Mouse (Mus musculus) kidney, adult 9 months (tissue): Measurements from ENCODE around the gene Olfr461.
"Not testable (repeated sequence)": the region's sequence is repeated elsewhere in the genome, so short reads cannot be mapped to it uniquely, and the experiment has no call there.

Experiments used
- DNase-seq: peaks from one replicate; pipeline ENCODE4 v3.0.0; 2022

Olfr461 gene

GRCm38 (mm10) chr6:40554950-40555349 is at the start of gene Olfr461:
Gene Olfr461 (minus strand): TSS chr6:40555050.
- no peak for DNase-seq

GRCm38 (mm10) chr6:40598546-40598945 is 43.7 kb upstream of the Olfr461 start:
- DNase-seq, result not testable (repeated sequence)

- DNase-seq, result no peak
Measured at GRCm38 (mm10) chr6:40594804-40595550, 40.1 kb upstream of the Olfr461 start.

GRCm38 (mm10) chr6:40588346-40588745 is 33.5 kb upstream of the Olfr461 start:
- no peak for DNase-seq

GRCm38 (mm10) chr6:40585645-40586044 is 30.8 kb upstream of the Olfr461 start, which contains the start of gene Clec5a:
Gene Clec5a (minus strand): TSS chr6:40585821.
- no peak for DNase-seq

GRCm38 (mm10) chr6:40584336-40584735 is 29.5 kb upstream of the Olfr461 start:
- DNase-seq, result no peak

- peak; percentile 1 for DNase-seq
Measured at GRCm38 (mm10) chr6:40576305-40576704, 21.5 kb upstream of the Olfr461 start.

- DNase-seq, result no peak
Measured at GRCm38 (mm10) chr6:40573618-40574017, 18.8 kb upstream of the Olfr461 start.

GRCm38 (mm10) chr6:40569187-40569586 is 14.3 kb upstream of the Olfr461 start, which contains the start of gene Olfr460:
Gene Olfr460 (plus strand): TSS chr6:40569487.
- no peak for DNase-seq

- DNase-seq, result no peak
Measured at GRCm38 (mm10) chr6:40544690-40545089, 10.2 kb downstream of the Olfr461 start.

- no peak for DNase-seq
Measured at GRCm38 (mm10) chr6:40519408-40519807, 35.4 kb downstream of the Olfr461 start, which contains the start of gene Prss37. Gene Prss37 (minus strand): TSS chr6:40519508.

GRCm38 (mm10) chr6:40493229-40493628 is 61.6 kb downstream of the Olfr461 start, which contains the start of gene Tas2r108:
Gene Tas2r108 (plus strand): TSS chr6:40493529.
- DNase-seq, result no peak
